In genomic region chr4:139683728-139684638, GRCm38 (mm10) we compare ENCODE assay signal across 16 mouse cellular contexts. TPM values are rescaled to one million over a fixed set of nuclear protein-coding genes. Genes with fewer than 3 reads are reported as not detected.
A peak's percentile ranks its signal among the peaks of the same experiment; 100 is the strongest.
DNase-seq lines count a peak whose midpoint lies in the region; ATAC-seq lines count a peak whose summit lies in the region.
"Had no signal": no experiment of that assay in that cellular context is flagged by ENCODE, and none has a peak within 500 bp of the region (broad histone marks: within the 10 kb centered on the region; RNA-seq: fewer than 3 reads in every experiment).

No protein-coding gene starts in this region.

- H3K27me3 ChIP-seq in kidney, embryonic 14.5 days (ENCODE audit: control insufficient read depth, insufficient read depth, low read length) = no peaks in the 10 kb centered on the region
- H3K27me3 ChIP-seq in midbrain, embryonic 15.5 days (replicated peaks) = no peaks in the 10 kb centered on the region

- no peaks in the 10 kb centered on the region for H3K4me1 ChIP-seq in kidney, embryonic 14.5 days (ENCODE audit: control insufficient read depth, insufficient read depth, low read length)
- no peaks in the 10 kb centered on the region for H3K4me1 ChIP-seq in midbrain, embryonic 15.5 days
- H3K4me1 ChIP-seq: heart, embryonic 15.5 days had no signal

- peaks cover 10% of the 10 kb centered on the region; the same call in 1 of the 2 replicates for H3K9me3 ChIP-seq in kidney, embryonic 14.5 days (ENCODE audit: control insufficient read depth, low read length)
- H3K9me3 ChIP-seq in midbrain, embryonic 15.5 days = no peaks in the 10 kb centered on the region
- H3K9me3 ChIP-seq: heart, embryonic 15.5 days had no signal

- peak; percentile 41 to 76 for DNase-seq in kidney, adult 8-10 months
- peak; percentile 51 for DNase-seq in 416B (ENCODE audit: low read depth)
- DNase-seq in adrenal gland, adult 8-10 months = peak; percentile 94
- no peak for DNase-seq in right cerebral cortex, postnatal 10 days (ENCODE audit: low spot score in 2 of 2)
- DNase-seq in left cerebral cortex, postnatal 4 days = no peak

- no peak overlapping the region for H3K9ac ChIP-seq in kidney, embryonic 14.5 days (ENCODE audit: low read depth, low read length)
- no peak overlapping the region for H3K9ac ChIP-seq in midbrain, embryonic 15.5 days
- H3K9ac ChIP-seq: heart, embryonic 15.5 days had no signal

- H3K27ac ChIP-seq in kidney, embryonic 14.5 days (ENCODE audit: low read depth, low read length) = no peak overlapping the region
- no peak overlapping the region for H3K27ac ChIP-seq in midbrain, embryonic 15.5 days
- H3K27ac ChIP-seq: gastrocnemius, adult 2 months; heart, embryonic 15.5 days had no signal

- no peak overlapping the region for H3K4me2 ChIP-seq in kidney, embryonic 14.5 days (replicated peaks; ENCODE audit: low read depth, low read length)
- no peak overlapping the region for H3K4me2 ChIP-seq in midbrain, embryonic 15.5 days
- H3K4me2 ChIP-seq: heart, embryonic 15.5 days had no signal

- no peak for ATAC-seq in kidney, embryonic 14.5 days (ENCODE audit: low FRiP score, low TSS enrichment)
- ATAC-seq in megakaryocyte progenitor cell, adult 5-6 weeks (replicated peaks; ENCODE audit: poor library complexity) = peak; percentile 88
- no peak for ATAC-seq in midbrain, embryonic 15.5 days (replicated peaks)

- intact Hi-C loops in left cerebral cortex, postnatal 4 days (cut with DNase I) = loop anchor here (2.0 kb wide), 1 partner anchor 175 kb away; no protein-coding TSS in a partner anchor

- H3K36me3 ChIP-seq in kidney, embryonic 14.5 days (ENCODE audit: control insufficient read depth, insufficient read depth, low read length) = no peaks in the 10 kb centered on the region
- no peaks in the 10 kb centered on the region for H3K36me3 ChIP-seq in midbrain, embryonic 15.5 days (replicated peaks)
- H3K36me3 ChIP-seq: heart, embryonic 15.5 days had no signal

- no peak overlapping the region for H3K4me3 ChIP-seq in kidney, embryonic 14.5 days (ENCODE audit: low read length)
- H3K4me3 ChIP-seq in midbrain, embryonic 15.5 days = no peak overlapping the region
- H3K4me3 ChIP-seq: gastrocnemius, adult 2 months; heart, embryonic 15.5 days had no signal

- 76% methylated on average over 22 of the region's 22 CpGs for WGBS in kidney, embryonic 14.5 days
- 73% methylated on average over 22 of the region's 22 CpGs for WGBS in midbrain, embryonic 15.5 days

RNA-seq across cellular contexts. Expression of gene Tas1r2, which starts 30.6 kb away (rescaled TPM):
- polyA plus RNA-seq in kidney, embryonic 14.5 days (2014; fragmentation: Nextera tagmentation; extraction: Ambion mirVana) = not detected in 2 replicates
- not detected for total RNA-seq in adrenal gland, adult 8-10 months (2022)
- total RNA-seq in megakaryocyte progenitor cell, adult 5-6 weeks (2015) = not detected in 2 replicates
- not detected in 2 replicates for total RNA-seq in megakaryocyte progenitor cell, adult 5-6 weeks (2017)
- not detected for total RNA-seq in left cerebral cortex, postnatal 4 days (2021)
- not detected in 2 replicates for polyA plus RNA-seq in midbrain, embryonic 15.5 days (2015; fragmentation: Nextera tagmentation; extraction: Ambion mirVana)
- total RNA-seq: gastrocnemius, adult 2 months; left cerebral cortex, postnatal 36 days; megakaryocyte, adult 5-6 weeks; MEL had no signal
- polyA plus RNA-seq: heart, embryonic 15.5 days; large intestine, adult 2 months; neural tube, embryonic 14.5 days; spleen, adult 2 months had no signal

Comparison
In these comparisons a context has a peak if more than half of its experiments do, and no peak if none do; other contexts are left out.
1. DNase-seq: peak in kidney, adult 8-10 months (2 of 2), 416B (single experiment) and adrenal gland, adult 8-10 months (single experiment); none in right cerebral cortex, postnatal 10 days (0 of 2) and left cerebral cortex, postnatal 4 days (single experiment).